Mouse (Mus musculus): ENCODE measurements around the gene Ptpa.
"Not testable (repeated sequence)": the region's sequence is repeated elsewhere in the genome, so short reads cannot be mapped to it uniquely, and the experiment has no call there.

Ptpa gene

DNA sequence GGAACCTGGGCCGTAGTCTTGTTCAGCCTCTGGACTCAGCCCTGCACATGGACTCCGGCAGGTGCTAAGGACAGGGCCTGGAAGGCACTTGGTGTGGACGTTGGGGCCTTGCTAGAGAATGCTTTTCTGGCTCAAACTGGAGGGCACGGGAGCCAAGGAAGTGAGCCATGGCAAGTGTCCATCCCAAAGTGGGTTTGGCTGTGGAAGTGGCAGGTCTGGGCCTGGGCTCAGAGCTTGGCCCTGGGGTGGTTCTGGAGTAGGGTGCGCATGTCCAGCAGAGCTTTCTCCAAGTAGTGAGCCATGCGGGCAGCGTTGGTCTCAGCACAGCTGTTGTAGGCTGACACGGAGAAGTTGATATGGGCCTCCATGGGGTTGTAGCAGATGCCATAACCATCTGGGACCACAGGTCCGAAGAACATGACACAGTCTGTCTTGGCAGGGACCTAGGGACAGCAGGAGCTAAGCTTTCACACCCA, 13.4 kb upstream of the Ptpa start:
- no peak for DNase-seq (ENCODE audit: low read depth)

- DNase-seq (ENCODE audit: low read depth): no peak
Measured at GRCm38 (mm10) chr2:30402843-30403242, 13.0 kb upstream of the Ptpa start.

DNA sequence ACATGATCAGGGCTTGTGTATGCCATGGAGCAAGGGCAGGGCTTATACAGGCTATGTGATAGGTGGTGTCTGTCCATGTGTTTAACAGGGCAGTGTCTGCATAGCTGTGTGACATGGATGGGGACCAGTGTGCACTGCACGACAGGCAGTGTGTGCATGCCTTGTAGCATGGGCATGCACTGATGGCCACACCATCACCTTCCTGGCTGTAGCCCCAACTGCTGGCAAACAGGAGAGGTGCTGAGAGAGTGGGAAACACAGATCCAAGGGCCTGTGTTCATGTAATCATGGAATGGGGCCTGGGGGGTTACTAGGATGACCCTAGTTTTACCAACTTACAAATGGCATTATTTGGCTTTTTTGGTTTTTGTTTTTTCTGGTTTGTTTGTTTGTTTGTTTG, 12.0 kb upstream of the Ptpa start:
- no peak for DNase-seq (ENCODE audit: low read depth)

DNA sequence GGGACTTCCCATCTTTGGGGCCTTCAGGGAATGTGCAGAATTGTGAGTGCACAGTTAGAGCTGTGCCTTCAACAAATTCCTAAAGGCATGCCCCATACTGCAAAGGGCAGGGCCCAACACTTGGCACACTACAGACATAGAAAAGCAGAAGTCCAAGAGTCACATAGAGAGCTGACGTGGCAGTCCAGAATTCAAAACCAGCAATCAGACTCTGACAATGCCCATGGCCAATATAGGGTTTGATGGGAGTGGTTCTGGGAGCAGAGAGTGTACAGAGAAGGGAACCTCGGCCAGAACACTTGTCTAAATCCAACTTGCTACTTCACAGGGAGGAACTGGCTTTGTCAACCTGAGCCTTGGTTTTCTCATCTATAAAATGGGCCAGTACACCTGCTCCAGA, 8.6 kb upstream of the Ptpa start:
- DNase-seq (ENCODE audit: low read depth): no peak

- DNase-seq (ENCODE audit: low read depth): no peak
Measured at GRCm38 (mm10) chr2:30407778-30408177, 8.1 kb upstream of the Ptpa start.

GRCm38 (mm10) chr2:30408452-30409100, 7.3 kb upstream of the Ptpa start:
- DNase-seq (ENCODE audit: low read depth): no peak

DNA sequence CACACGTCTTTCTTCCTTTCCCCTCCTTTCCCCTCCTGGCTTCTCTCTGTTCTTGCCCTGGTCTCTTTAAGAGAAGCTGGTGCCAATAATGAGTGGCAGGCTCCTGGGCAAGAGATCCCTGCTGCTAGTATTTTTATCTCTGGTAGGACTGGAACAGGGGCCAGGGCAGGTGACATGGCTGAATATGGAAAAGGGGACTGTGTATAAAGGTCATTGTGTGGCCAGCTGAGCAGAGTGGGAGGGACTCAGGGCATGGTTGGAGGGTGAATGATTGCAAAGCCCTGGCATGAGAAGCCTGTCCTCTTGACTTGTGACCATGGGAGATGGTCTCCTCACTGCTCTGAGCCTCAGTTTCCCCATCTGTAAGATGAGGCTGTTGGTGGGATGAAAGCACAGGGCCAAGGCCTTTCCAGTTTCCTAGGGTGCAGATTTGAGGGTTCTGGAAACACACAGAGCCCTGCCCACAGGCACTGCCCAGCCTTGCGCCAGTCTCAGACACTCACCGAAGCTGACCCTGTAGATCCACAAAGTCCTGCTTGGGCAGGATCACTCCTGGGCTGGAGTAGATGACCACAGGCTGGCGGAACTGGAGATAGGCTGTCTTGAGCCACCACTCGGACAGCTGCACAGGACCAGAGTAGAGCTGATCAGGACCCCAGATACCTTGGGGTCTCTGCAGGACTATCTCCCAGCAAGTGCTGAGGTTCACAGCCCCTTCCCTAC, 6.2 kb upstream of the Ptpa start:
- DNase-seq (ENCODE audit: low read depth): no peak

GRCm38 (mm10) chr2:30413038-30413973, 2.5 kb upstream of the Ptpa start:
- no peak for DNase-seq (ENCODE audit: low read depth)

DNA sequence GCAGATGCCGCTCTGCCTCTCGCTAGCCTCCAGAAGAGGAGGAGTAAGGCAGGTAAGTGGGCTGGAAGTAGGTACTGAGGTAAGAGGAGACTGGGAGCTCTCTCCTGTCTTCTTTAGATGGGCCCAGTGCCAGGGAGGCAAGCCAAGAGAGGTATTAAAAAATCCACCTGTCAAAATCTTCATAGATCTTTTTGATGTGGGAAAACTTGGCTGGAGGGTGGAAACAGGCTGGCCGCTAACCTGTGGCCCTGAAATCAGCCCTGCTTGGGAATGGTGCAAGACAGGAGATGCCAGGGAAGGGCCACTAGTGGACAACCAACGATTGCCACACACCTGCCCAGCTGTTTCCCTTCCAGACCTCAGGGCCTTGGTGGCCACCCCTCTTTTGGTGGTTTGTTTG, 1.7 kb upstream of the Ptpa start:
- no peak for DNase-seq (ENCODE audit: low read depth)

DNA sequence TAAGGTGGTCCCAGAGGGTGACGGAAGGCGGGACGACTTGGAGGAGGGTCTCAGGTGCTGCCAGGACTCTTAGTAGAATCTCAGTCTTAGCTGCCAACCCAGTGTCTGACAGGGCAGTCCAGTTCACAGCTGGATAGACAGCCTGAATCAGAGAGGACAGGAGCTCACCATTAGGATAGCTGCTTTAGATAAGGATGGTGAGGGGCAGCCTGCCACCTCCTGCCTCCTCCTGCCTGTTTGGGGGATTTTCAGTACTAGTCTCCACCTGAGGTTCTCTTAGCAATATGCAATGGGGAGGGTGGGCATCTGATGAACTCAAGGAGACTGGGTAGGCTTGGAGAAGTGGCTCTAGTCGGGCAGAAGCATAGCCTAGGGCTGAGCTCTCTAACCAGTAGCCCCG, 1.2 kb upstream of the Ptpa start:
- no peak for DNase-seq (ENCODE audit: low read depth)

- peak; percentile 67 for DNase-seq (ENCODE audit: low read depth)
Measured at GRCm38 (mm10) chr2:30415157-30415935, 493 bp upstream of the Ptpa start, which contains the start of gene Crat. Crat (minus strand) TSS chr2:30415813.

DNA sequence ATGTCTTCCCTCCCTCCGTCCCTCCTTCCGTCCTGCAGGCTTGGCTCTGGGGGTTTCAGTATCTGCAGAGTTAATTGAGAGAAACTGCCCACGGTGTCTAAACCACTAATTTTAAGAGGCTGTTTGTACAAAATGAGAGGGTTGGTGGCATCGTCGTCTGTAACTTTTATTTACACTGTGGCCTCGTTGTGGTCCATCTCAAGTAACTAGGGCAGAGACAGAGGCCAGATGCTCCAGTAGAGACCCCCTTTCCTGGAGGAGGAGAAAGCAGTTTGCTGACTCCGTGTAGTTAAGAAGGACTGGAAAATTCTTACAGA, 768 bp downstream of the Ptpa start:
- DNase-seq (ENCODE audit: low read depth): no peak

GRCm38 (mm10) chr2:30417154-30417553, 1.3 kb downstream of the Ptpa start:
- DNase-seq (ENCODE audit: low read depth): not testable (repeated sequence)

DNA sequence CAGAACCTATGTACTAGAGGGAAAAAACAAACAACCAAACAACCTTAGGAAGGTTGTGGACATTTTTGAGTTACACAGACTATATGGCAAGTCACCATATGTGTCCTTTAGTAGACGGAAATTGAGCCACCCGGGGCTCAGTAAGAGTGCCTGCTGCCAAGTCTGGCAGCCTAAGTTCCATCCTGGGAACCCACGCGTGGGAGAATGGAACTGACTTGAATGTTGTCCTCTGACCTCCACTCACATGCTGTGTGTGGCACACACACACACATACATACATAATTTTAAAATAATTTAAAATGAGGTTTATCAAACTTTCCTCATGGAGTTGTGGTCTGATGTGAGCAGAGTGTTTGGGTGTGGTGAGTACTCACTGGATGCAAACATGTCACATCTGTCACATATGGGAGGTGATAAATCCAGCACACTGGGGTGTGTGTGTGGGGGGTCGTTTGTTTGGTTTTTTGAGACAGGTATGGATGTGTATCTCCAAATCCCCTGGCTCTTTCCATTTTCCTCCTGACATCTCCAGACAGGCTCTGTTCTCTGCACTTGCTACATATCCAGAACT, 1.8 kb downstream of the Ptpa start:
- DNase-seq (ENCODE audit: low read depth): no peak

GRCm38 (mm10) chr2:30418259-30418658, 2.4 kb downstream of the Ptpa start:
- DNase-seq (ENCODE audit: low read depth): no peak

- DNase-seq (ENCODE audit: low read depth): no peak
Measured at GRCm38 (mm10) chr2:30419112-30419511, 3.3 kb downstream of the Ptpa start.

DNA sequence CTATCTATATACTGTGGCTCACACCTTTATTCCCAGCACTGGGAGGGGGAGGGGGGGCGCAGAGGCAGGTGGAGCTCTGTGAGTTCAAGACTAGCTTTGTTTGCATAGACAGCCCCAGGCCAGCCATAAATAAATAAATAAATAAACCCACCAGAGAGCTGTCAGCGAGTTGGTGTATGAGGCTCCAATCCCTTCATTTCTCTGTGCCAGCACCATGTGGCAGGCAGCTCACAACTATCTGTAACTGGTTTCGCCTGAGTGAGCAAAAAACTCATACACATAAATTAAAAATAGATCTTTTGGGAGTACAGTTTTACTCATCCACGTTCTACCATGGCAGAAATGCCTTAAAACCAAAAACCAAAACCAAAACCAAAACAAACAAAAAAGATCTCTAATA, 5.6 kb downstream of the Ptpa start:
- no peak for DNase-seq (ENCODE audit: low read depth)

GRCm38 (mm10) chr2:30429156-30429555, 13.3 kb downstream of the Ptpa start:
- DNase-seq (ENCODE audit: low read depth): no peak

- no peak for DNase-seq (ENCODE audit: low read depth)
Measured at GRCm38 (mm10) chr2:30435326-30436155, 19.7 kb downstream of the Ptpa start.

DNA sequence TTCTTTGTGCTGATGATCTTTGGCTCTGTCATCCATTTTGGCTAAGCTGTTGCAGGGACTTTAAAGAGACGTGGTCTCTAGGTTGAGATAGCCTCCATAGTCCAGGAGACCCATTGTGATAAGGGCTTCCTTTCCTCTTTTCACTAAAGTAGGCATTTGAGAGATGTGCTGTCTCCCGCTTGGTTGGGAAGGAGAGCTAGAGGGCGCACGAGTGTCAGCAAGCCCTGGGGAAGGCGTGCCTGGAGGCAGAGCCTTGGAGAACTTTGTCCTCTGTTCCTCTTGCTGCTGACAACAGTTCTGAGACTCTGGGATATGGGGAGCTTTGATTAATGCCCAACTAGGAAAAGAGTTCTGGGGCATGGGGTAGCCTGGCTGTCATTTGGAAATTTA, 20.3 kb downstream of the Ptpa start:
- no peak for DNase-seq (ENCODE audit: low read depth)

- DNase-seq (ENCODE audit: low read depth): no peak
Measured at GRCm38 (mm10) chr2:30436809-30437208, 21.0 kb downstream of the Ptpa start.

Data from fibroblast of lung, adult 2 months (primary cell).